Mouse (Mus musculus): ENCODE results near the gene Gcdh. TPM values are rescaled to one million over a fixed set of nuclear protein-coding genes. Genes with fewer than 3 reads are reported as not detected.
"Not testable (repeated sequence)": the region's sequence is repeated elsewhere in the genome, so short reads cannot be mapped to it uniquely, and the experiment has no call there.

Gcdh gene
- polyA plus RNA-seq, 1 experiment from 2014 or later: 33.2 TPM

GRCm38 (mm10) chr8:84909162-84909767, 15.5 kb upstream of the Gcdh start:
- peak overlapping the region; percentile 70 for H3K9ac ChIP-seq
- ATAC-seq: 0 out of 2 replicates have a peak, but pooled peaks have one; percentile 1
- H3K27ac ChIP-seq: no peak overlapping the region
- peaks cover 41% of the 10 kb centered on the region for H3K27me3 ChIP-seq
- peak overlapping the region; percentile 47 for H3K4me3 ChIP-seq
- 49% methylated on average over 20 of the region's 20 CpGs for WGBS
- peak overlapping the region; percentile 74 for H3K4me2 ChIP-seq
- H3K4me1 ChIP-seq: peaks cover 23% of the 10 kb centered on the region
- H3K9me3 ChIP-seq (replicated peaks): no peaks in the 10 kb centered on the region
- peaks cover 44% of the 10 kb centered on the region for H3K36me3 ChIP-seq (ENCODE audit: poor library complexity, severe bottlenecking)

- Histone ChIP-seq H3K36me3 (ENCODE audit: poor library complexity, severe bottlenecking) (peaks cover 40% of the 10 kb centered on the region), H3K27ac (peak within 1 kb of the TSS; percentile 44; the same call in 1 of the 2 replicates), H3K4me1 (peaks cover 24% of the 10 kb centered on the region), H3K4me2 (peak within 1 kb of the TSS; percentile 74), H3K9me3 (replicated peaks) (no peaks in the 10 kb centered on the region), H3K4me3 (peak within 1 kb of the TSS; percentile 47), H3K9ac (peak within 1 kb of the TSS; percentile 70), H3K27me3 (peaks cover 35% of the 10 kb centered on the region)
- ATAC-seq: peak; percentile 85
- WGBS: under 1% methylated on average over 45 of the region's 45 CpGs
Measured at GRCm38 (mm10) chr8:84908421-84909161, 14.9 kb upstream of the Gcdh start, which contains the start of gene Dnase2a. Gene Dnase2a, plus strand, starts transcription at chr8:84908560.

- not testable (repeated sequence) for H3K27ac ChIP-seq; H3K9me3 ChIP-seq (replicated peaks)
- Histone ChIP-seq H3K4me1 (peaks cover 25% of the 10 kb centered on the region), H3K36me3 (ENCODE audit: poor library complexity, severe bottlenecking) (peaks cover 37% of the 10 kb centered on the region), H3K4me3 (peak overlapping the region; percentile 47), H3K4me2 (peak overlapping the region; percentile 74), H3K27me3 (peaks cover 30% of the 10 kb centered on the region), H3K9ac (peak overlapping the region; percentile 70; the same call in 1 of the 2 replicates)
- ATAC-seq: 0 out of 2 replicates have a peak, but pooled peaks have one; percentile 5
- 24% methylated on average over 7 of the region's 7 CpGs for WGBS
Measured at GRCm38 (mm10) chr8:84907979-84908378, 14.3 kb upstream of the Gcdh start.

GRCm38 (mm10) chr8:84907493-84907892, 13.8 kb upstream of the Gcdh start:
- H3K9ac ChIP-seq: no peak overlapping the region
- no peak overlapping the region for H3K4me3 ChIP-seq
- ATAC-seq: no peak
- H3K9me3 ChIP-seq (replicated peaks): no peaks in the 10 kb centered on the region
- H3K27ac ChIP-seq: no peak overlapping the region
- WGBS: 79% methylated on average over 8 of the region's 8 CpGs
- H3K4me2 ChIP-seq: no peak overlapping the region
- H3K36me3 ChIP-seq (ENCODE audit: poor library complexity, severe bottlenecking): peaks cover 32% of the 10 kb centered on the region
- peaks cover 25% of the 10 kb centered on the region for H3K4me1 ChIP-seq
- H3K27me3 ChIP-seq: peaks cover 27% of the 10 kb centered on the region

GRCm38 (mm10) chr8:84907037-84907436, 13.3 kb upstream of the Gcdh start:
- WGBS: 90% methylated on average over 9 of the region's 9 CpGs
- H3K27me3 ChIP-seq: peaks cover 27% of the 10 kb centered on the region

GRCm38 (mm10) chr8:84904351-84904750, 10.6 kb upstream of the Gcdh start:
- Histone ChIP-seq H3K9ac (no peak overlapping the region), H3K4me3 (no peak overlapping the region), H3K27me3 (peaks cover 16% of the 10 kb centered on the region), H3K4me2 (no peak overlapping the region), H3K9me3 (replicated peaks) (no peaks in the 10 kb centered on the region), H3K27ac (no peak overlapping the region), H3K4me1 (peaks cover 23% of the 10 kb centered on the region), H3K36me3 (ENCODE audit: poor library complexity, severe bottlenecking) (0 out of 2 replicates have a peak, but pooled peaks cover 1% of the 10 kb centered on the region)
- 90% methylated on average over 7 of the region's 7 CpGs for WGBS
- no peak for ATAC-seq

More at GRCm38 (mm10) chr8:84907037-84907436, 13.3 kb upstream of the Gcdh start:
- Histone ChIP-seq H3K9me3 (replicated peaks) (no peaks in the 10 kb centered on the region), H3K4me1 (peaks cover 27% of the 10 kb centered on the region), H3K27ac (no peak overlapping the region), H3K9ac (no peak overlapping the region), H3K4me2 (no peak overlapping the region), H3K4me3 (no peak overlapping the region), H3K36me3 (ENCODE audit: poor library complexity, severe bottlenecking) (peaks cover 28% of the 10 kb centered on the region)
- ATAC-seq: no peak

- H3K4me2 ChIP-seq: peak overlapping the region; percentile 89
- no peaks in the 10 kb centered on the region for H3K9me3 ChIP-seq (replicated peaks)
- H3K27me3 ChIP-seq: 0 out of 2 replicates have a peak, but pooled peaks cover 14% of the 10 kb centered on the region
- 0 out of 2 replicates have a peak overlapping the region, but pooled peaks have one; percentile 4 for H3K27ac ChIP-seq
- peaks cover 15% of the 10 kb centered on the region for H3K4me1 ChIP-seq
- H3K9ac ChIP-seq: peak overlapping the region; percentile 64
- peak overlapping the region; percentile 53 for H3K4me3 ChIP-seq
- under 1% methylated on average over 68 of the region's 68 CpGs for WGBS
- H3K36me3 ChIP-seq (ENCODE audit: poor library complexity, severe bottlenecking): no peaks in the 10 kb centered on the region
- ATAC-seq: peak; percentile 91
Measured at GRCm38 (mm10) chr8:84902920-84903661, 9.4 kb upstream of the Gcdh start.

- ATAC-seq: peak; percentile 19; the same call in 1 of the 2 replicates
- Histone ChIP-seq H3K27me3 (0 out of 2 replicates have a peak, but pooled peaks cover 14% of the 10 kb centered on the region), H3K9me3 (replicated peaks) (no peaks in the 10 kb centered on the region), H3K4me1 (peaks cover 15% of the 10 kb centered on the region), H3K27ac (0 out of 2 replicates have a peak overlapping the region, but pooled peaks have one; percentile 4), H3K9ac (peak overlapping the region; percentile 64), H3K4me3 (peak overlapping the region; percentile 53), H3K36me3 (ENCODE audit: poor library complexity, severe bottlenecking) (no peaks in the 10 kb centered on the region), H3K4me2 (peak overlapping the region; percentile 89)
- 3% methylated on average over 24 of the region's 24 CpGs for WGBS
Measured at GRCm38 (mm10) chr8:84902367-84902919, 8.7 kb upstream of the Gcdh start.

- 0 out of 2 replicates have a peak within 1 kb of the TSS, but pooled peaks have one; percentile 4 for H3K27ac ChIP-seq
- H3K4me3 ChIP-seq: peak within 1 kb of the TSS; percentile 53
- peak within 1 kb of the TSS; percentile 89 for H3K4me2 ChIP-seq
- peak within 1 kb of the TSS; percentile 64 for H3K9ac ChIP-seq
- WGBS: 83% methylated on average over 3 of the region's 3 CpGs
- H3K36me3 ChIP-seq (ENCODE audit: poor library complexity, severe bottlenecking): no peaks in the 10 kb centered on the region
- ATAC-seq: no peak
- H3K9me3 ChIP-seq (replicated peaks): no peaks in the 10 kb centered on the region
- peaks cover 15% of the 10 kb centered on the region for H3K4me1 ChIP-seq
- H3K27me3 ChIP-seq: 0 out of 2 replicates have a peak, but pooled peaks cover 14% of the 10 kb centered on the region
Measured at GRCm38 (mm10) chr8:84901752-84902151, 8.0 kb upstream of the Gcdh start, which contains the start of gene Klf1. Gene Klf1, plus strand, starts transcription at chr8:84901928.

GRCm38 (mm10) chr8:84901071-84901470, 7.3 kb upstream of the Gcdh start:
- ATAC-seq: no peak
- Histone ChIP-seq H3K36me3 (ENCODE audit: poor library complexity, severe bottlenecking) (no peaks in the 10 kb centered on the region), H3K9ac (no peak overlapping the region), H3K4me3 (no peak overlapping the region), H3K4me1 (peaks cover 15% of the 10 kb centered on the region), H3K9me3 (replicated peaks) (no peaks in the 10 kb centered on the region), H3K27me3 (0 out of 2 replicates have a peak, but pooled peaks cover 14% of the 10 kb centered on the region), H3K4me2 (no peak overlapping the region), H3K27ac (no peak overlapping the region)
- 66% methylated on average over 4 of the region's 4 CpGs for WGBS

- 86% methylated on average over 5 of the region's 5 CpGs for whole genome bisulfite sequencing
- Histone ChIP-seq H3K27me3 (0 out of 2 replicates have a peak, but pooled peaks cover 3% of the 10 kb centered on the region), H3K27ac (no peak overlapping the region), H3K4me3 (no peak overlapping the region), H3K9ac (no peak overlapping the region), H3K4me2 (no peak overlapping the region), H3K9me3 (replicated peaks) (no peaks in the 10 kb centered on the region), H3K36me3 (ENCODE audit: poor library complexity, severe bottlenecking) (peaks cover 7% of the 10 kb centered on the region), H3K4me1 (peaks cover 19% of the 10 kb centered on the region)
- no peak for ATAC-seq
Measured at GRCm38 (mm10) chr8:84895963-84896362, 2.2 kb upstream of the Gcdh start.

All from forebrain, embryonic 13.5 days (tissue).